Mouse (Mus musculus): ENCODE results near the gene Tspan18. TPM values are rescaled to one million over a fixed set of nuclear protein-coding genes. Genes with fewer than 3 reads are reported as not detected.

Tspan18 gene
- total RNA-seq, 2 experiments from 2014 or later: 94.2 to 94.6 TPM

DNA sequence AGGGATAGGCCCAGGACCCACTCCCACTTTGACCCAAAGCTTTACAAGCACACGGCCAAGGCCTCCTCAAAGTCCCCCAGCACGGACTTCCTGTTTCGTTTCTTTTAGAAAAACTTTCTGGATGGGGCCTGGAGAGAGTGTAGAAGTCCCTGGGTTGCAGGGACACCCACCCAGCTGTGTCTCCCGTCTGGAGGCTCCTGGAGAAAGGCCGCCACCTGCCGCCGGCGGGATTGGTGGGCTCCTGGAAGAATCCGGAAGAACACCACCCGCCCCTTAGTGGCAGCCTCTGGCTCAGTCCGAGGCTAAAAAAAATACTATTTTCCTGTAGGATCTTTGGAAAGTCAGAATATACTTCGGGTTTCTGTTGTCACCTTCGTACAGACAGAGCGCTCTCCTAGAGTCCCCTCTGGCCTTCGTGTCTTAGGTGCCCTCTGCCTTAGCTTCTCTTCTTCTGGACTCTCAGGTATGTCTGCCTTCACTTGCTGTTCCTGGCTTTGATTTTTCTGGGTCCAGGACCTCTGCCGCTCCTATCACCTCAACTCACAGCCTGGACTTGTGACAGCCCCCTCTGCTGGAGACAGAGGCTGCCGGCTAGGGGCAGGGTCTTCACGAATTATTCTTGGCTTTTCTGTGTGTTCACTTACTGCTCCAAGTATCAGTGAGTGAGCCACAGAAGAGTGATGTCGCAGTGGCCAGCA is 145.4 kb downstream of the Tspan18 start:
- no peak for DNase-seq (ENCODE audit: low spot score in 2 of 2)

DNA sequence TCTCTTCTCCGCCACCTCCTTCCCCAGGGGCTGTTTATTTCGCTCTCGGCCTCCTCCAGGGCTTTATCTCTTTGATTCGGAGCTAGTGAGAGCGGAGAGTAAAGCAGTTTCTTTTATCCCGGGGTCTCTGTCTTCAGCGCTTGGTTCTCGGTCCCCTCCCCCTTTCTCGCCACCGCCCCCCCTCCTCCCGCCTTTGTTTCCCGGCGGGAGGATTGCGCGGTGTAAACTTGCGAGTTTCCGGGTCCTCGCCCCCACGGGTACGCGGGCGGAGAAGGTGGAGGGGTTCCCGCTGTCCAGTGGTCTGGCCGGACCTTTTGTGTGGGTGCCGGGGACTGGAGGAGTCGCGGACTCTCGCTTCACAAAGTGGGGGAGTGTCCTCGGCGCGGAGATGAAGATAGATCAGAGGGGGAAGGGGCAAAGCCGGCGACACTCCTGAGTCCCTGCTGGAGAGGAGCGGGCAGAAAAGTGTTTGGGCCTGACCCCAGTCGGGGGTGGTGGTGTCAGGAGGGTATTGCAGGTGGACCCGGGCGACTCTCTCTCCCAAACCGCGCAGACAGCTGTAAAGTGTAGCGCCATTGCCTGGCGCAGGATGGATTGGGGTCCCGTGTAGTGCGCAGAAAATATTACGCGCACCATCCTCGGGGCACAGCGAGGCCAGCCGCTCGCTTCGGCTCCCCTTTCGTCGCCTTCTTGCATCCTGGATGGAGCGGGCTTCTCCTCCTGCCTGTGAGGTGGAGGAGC is 146.1 kb downstream of the Tspan18 start:
- DNase-seq (ENCODE audit: low spot score in 2 of 2): no peak

DNA sequence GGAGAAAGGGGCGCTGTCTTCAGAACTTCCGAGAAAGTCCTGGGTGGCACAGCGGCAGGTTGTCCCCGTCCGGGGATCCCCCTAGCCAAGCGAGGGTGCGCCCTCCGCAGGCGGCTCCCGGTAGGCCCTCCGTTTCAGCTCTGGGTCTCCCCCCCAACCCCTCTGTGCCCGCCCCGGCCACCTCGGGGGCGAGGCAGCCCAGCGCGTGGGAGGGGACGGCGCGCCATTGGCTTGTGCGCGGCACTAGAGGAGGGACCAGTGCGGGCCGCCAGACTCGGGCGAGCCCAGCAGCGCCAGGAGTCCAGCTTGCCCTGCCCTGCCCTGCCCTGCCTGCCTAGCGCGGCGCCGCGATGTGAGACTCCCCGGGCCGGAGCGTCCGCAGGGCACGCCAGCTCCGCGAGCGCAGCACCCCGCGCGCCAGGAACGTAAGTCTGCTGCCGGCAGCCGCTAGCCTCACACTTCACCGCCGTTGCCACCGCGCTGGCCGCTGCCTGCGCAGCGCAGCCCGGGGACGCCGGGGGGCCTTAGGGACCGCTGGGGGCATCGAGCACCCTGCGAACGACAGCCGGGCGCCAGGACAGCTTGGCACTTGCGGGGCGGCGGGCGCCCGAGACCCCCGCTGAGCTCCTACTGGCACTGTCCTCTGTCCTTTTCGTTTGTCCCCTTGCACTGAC is 146.8 kb downstream of the Tspan18 start, which contains the start of gene Trp53i11:
Trp53i11 (plus strand) TSS at position 226 of the 674 bp plus-strand sequence.
- peak; percentile 88 to 91 for DNase-seq (ENCODE audit: low spot score in 2 of 2)

DNA sequence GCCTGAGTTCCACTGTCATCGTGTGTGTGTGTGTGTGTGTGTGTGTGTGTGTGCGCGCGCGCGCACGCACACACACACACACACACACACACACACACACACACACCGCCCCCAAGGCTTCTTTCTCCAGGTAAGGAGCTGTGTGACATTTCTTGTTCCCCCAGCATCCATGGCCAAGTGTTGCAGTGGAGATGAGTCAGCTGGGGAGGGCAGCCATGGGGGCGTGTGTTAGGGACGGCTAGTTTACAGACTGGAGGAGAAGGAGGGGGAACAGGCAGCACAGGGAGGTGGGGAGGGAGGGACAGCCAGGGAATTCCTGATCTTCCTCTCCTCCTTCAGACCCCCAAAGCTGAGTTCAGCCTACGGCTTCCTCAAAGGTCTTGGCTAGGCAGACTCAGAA is 151.4 kb downstream of the Tspan18 start:
- no peak for DNase-seq (ENCODE audit: low spot score in 2 of 2)

DNA sequence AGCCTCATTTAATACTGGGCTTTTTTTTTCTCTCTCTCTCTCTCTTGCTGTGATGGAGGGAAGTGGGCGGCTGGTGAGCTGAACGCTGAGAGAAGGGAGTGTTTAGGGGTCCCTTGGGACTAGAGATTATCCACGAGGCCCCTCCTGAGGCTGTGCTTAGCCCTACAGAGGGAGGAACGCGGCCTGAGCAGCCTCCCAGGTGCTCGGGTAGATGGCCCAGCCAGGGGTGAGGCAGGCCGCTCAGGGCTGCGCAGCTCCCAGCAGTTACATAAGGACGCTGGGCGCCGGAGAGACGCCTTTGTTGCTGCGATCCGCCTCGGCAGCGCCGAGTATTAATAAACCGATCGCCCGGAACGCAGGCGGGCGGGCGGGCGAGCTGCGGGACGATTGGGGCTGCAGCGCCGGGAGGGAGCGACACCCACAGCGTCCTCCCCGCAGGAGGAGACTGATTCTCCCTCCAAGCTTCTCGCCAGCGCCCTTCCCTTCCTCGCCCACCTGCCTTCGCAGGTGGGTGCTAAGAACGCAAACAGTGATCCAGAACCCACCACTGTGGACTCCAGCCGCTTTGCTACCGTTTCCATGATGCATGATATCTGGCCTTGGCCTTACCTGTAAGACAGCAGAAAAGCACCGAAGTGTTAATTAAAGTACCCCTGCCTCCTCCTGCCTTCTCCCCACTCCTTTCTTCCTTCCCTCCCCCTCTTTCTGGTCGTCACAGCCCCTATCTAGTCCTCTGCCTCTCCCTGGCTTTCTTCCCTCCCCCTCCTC is 154.0 kb downstream of the Tspan18 start:
- no peak for DNase-seq (ENCODE audit: low spot score in 2 of 2)

DNA sequence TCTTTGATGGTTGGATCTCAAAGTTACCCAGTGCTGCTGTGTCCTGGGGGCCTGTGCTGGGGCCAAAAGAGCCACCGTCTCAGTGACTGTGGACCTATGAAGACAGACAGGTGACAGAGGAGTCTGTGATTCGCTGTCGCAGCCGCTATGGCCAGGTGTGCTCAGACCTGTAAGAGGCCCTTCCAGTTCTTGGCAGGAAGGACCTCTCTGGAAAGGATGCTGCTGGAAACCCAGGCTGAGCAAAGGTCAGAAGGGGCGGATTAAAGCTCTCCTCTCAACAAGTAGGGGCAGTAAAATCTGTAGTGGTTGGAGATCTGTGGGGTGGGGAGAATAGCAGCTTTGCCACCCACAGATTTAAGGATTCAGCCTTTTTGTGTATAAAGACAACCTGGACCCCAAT is 154.7 kb downstream of the Tspan18 start:
- DNase-seq (ENCODE audit: low spot score in 2 of 2): no peak

DNA sequence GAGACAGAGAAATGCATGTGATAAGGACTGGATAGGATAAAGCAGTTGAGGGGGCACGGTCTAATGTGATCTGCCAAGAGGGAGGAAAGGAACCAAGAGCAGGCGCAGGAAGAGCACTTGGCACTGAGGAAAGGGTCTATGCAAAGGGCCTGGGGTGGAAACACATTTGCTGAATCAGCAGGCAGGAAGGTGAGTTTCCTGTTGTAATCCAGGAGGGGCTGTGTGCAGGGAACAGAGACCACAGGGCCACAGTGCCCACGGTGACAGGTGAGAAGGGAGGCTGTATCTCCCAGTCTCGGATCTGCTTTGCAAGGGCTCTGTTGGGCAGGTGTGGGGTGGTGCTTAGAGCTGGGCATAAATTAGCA is 156.0 kb downstream of the Tspan18 start:
- DNase-seq (ENCODE audit: low spot score in 2 of 2): no peak

DNA sequence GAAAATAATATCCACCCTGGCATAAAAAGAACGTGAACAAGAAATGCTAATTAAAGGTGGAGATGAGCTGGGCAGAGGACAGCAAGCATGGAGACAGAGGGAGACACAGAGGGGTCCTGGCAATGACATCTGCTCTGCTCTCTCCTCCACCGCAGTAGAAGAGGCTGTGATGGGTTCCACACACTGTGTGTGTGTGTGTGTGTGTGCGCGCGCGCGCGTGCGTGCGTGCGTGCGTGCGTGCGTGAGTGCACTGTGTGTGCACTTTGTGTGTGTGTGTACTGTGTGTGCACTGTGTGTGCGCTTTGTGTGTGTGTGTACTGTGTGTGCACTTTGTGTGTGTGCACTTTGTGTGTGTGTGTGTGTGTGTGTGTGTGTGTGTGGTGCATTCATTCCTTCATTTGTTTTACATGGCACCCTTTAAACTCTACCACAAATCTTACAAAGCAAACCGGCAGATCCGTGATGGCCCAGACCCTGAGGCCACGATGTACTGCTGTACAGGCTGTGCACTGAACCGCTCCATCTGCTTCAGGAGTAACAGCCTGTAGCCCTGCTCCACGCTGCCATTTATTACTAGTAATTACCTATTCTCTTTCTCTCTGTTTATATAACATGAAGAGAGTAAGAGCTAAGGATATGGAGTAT is 156.5 kb downstream of the Tspan18 start:
- DNase-seq (ENCODE audit: low spot score in 2 of 2): no peak

DNA sequence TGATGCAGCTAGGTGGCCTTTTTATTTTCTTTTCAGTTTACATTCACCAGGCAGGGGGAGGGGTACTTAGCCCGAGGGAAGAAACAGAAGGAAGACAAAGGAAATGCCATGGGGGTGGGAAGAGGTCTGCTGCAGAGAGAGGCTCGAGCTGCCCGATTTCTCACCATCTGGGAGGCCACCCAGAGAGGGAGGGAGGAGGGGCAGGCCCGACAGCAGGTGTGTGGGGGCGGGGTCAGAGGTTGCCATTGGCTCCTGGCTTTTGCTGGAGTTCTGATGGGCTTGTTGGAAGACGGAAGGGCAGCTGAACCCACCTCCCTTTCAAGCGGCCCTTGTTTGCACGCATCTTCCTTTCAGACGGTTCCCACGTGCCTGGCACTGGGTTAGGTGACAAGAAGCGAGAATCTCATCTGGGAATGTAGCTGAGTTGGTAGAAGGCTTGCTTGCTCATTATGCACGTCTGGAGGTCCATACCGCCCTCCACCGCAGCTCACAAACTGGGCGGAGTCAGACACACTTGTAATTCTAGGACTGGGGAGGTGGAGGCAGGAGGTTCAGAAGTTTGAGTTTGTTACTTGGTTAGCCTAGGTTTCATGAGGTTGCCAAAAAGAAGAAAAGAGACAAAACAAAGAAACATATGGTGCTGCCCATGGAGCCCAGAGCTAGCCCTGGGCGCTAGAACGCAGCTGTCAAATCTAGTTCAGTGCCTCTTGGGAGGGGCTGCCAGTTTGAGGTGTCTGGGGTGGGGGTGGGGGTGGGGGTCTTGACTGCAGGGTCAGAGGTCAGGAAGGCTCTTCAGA is 157.2 kb downstream of the Tspan18 start:
- DNase-seq (ENCODE audit: low spot score in 2 of 2): no peak

DNA sequence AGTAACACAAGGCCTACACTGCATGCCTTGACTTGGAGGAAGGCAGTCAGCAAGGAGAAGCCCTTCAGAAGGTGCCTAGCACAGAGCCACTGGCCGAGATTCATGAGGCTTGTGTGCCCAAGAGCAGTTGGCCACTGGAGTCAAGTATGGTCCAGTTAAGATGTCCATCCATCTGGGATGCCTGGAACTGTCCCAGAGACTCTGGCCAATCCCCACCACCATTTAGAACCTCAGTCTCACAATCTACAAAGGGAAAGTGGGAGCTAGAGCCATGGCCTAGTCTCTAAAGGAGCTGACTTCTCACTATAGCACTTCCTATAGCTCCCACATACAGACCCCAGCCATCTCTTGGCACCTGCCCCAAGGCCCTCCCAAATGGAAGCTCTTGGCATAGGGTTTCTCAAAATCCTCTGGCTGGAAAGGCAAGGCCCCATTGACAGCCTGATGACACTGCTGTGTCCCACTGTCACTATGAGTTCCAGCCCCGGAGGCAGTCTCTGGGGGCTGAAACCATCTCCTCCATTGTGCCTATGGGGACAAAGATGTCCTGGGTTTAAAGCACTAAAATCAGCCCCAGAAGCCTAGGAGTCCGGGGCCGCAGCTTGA is 158.0 kb downstream of the Tspan18 start:
- DNase-seq (ENCODE audit: low spot score in 2 of 2): no peak

DNA sequence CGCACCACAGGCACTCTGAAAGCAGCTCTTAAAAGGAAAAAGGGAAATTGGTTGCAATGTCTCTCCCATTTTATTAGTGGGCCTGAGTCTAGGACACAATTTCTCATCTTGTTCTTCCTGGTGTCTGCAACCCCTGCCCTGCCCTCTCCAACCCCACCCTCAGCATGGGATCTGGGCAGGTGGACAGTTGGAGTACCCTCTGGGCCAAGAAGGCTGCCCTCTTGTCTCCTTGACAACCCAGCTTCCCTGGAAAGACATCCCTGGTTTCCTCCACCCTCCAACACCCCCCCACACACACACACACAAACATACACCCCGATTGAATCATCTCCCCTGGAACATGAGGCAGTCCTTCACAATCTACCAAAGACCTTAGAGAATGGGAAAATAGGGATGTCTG is 158.6 kb downstream of the Tspan18 start:
- no peak for DNase-seq (ENCODE audit: low spot score in 2 of 2)

DNA sequence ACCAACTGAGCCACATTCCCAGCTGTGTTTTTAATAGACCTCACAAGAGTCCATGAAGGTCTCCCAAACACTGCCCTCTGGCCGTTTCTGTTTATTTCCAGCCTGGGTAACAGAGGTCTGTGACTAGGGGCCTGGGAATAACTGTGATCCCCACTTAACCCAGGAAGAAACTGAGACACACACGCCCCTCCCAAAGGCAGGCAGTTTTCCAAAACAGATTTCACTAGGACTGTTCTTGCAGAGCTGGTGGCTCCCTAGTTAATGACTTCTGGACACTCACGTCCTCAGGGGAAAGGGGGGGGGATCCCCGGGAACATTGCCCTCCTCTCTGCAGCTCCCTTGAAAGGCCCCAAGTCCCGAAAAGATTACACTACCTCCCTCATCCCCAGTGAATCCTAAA is 159.0 kb downstream of the Tspan18 start:
- DNase-seq (ENCODE audit: low spot score in 2 of 2): no peak

DNA sequence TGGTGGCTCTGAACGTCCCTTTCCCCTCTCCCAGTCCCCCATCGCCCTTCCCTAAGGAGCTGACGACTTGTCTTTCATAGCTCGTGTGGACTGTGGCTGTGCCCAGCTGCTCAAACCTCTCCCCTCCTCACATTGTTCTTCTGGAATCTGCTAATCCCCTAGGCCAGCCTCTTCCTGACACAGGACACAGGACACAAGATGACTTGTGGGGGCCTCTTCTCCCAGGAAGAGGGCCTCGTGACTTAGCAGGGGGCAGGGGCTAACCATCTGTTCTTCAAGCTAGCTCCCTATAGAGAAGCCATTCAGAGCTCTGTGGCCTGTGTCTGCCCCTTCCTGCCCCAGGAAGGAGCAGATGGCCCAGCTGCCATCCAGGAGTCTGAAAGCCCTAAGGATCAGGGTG is 160.1 kb downstream of the Tspan18 start:
- no peak for DNase-seq (ENCODE audit: low spot score in 2 of 2)

DNA sequence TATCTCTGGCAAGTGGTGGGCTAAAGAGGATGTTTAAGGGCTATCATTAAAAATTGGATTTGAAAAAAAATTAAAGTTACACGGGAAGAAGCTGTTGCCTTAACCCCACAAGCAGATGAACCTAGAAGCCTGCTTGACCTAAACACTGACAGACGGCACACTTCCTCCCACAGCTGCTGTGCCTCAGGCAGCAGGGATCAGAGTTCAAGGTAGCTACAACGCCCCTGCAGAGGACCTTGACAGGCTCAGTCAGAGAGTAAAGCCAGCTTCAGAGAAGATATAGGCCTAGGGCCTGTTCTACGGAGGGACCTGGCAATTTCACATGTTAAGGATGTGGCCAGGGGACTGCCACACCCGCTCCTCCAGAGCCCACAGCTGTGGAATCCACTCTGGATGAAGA is 161.8 kb downstream of the Tspan18 start:
- DNase-seq (ENCODE audit: low spot score in 2 of 2): no peak

DNA sequence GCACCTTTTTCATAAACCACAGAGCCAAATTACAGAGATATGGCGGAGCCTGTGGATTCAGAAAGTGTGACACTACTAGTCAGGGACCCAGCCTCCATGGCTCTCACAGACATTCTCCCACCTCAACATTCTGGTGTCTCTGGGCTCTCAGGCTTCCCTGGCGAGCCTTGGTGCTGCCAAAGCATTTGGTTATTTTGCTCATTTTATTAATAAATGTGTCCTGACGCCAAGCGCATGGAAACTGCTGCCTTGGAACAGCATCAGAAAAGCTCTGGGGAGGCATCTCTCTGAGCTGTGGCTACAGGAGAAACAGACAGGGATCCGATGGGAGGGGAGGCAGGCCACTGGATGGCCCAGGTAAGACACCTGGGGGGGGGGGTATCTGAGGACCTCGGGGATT is 162.4 kb downstream of the Tspan18 start:
- DNase-seq (ENCODE audit: low spot score in 2 of 2): no peak

DNA sequence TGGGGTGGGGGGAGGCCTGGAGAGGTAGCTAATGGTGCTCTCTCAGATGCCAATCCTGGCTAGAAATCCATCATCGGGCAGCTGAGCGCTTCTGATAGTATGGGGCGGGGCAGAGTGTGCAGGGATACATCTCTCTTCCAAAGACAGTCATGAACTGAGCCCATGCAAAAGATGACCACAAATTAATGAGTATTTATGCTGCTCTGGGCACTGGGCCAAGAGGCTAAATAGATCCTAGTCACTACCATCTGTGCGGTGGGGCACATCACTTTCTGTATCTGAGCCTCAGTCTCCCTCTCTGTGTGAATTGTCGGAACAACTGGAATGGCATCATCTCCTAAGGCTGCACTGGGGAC is 163.5 kb downstream of the Tspan18 start:
- no peak for DNase-seq (ENCODE audit: low spot score in 2 of 2)

DNA sequence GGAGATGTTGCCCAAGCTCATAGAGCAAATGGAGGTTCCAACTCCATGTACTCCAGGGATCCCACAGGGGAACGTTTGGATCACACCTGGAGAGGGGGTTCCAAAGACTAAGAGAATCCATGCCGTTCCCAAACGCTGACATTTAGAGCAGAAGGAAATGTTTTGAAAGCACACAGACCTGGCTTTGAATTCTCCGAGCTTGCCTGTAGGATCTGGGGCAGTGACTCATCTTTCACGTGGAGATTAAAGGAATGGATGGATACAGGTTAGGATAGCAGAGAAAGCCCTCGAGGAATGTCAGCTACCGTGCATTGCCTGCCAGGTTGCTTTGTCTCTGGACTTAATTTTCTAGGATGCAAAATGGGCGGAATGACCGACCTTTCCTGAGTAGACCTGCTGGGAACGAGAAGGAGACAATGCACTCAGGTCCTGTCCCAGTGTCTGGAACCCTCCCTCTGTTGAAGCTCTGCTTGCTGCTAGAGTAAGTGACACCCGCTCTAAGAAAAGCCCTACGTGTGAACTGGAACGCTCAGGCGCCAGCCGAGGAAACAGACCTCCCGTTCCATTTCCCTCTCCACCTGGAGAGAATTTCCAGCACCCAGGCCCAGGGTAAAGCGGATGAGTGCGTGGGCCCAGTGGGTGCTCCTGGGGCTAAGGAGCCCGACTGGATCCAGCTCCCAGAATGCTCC is 164.0 kb downstream of the Tspan18 start:
- no peak for DNase-seq (ENCODE audit: low spot score in 2 of 2)

DNA sequence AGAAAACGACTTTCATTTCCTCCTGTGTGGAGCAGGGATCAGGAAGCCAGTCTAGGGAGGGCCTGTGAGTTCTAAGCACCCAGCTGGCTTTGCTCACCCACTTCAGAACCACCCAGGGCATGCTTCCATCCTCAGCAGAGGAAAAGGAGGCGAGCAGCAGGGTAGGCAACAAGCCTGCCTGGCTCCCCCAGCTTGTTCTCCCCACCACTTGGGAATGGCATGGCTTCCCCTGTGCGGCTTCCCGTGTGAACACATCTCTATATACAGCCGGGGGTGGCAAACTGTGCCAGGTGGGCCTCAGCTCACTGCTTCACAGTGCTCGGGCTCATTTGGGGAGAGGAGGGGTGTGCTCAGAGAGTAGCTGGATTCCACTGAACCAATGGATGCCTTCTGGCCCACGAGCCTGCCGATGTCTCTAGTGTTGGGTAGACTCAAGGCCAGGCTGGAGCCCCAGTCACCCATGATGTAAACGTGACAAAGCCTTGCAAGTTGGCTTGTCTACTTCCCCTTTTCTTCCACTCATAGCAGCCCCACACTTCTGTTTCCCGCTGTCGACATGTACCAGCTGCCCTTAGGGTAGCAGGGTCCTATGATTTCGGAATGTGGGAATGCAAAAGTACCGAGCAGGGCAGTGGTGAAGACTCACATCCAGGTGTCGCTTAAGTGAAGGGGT is 167.4 kb downstream of the Tspan18 start:
- no peak for DNase-seq (ENCODE audit: low spot score in 2 of 2)

DNA sequence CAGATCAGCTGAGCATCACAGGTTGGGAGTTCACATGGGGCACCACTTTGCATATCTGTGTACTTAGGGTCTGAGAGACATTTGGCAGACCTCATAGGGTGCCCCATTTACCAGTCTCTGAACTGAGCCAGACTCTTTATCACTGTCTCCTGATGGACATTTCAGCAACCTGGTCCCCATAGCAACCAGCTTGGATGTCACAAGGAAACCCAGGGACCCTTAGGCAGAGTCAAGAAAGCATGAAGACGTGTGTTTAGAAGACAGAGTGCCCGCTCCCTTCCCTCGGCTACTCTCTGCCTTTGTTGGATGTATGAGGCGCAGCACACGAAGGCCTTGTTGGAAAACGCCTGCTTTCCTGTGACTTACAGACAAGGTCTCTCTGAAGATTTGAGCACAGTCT is 168.0 kb downstream of the Tspan18 start:
- DNase-seq (ENCODE audit: low spot score in 2 of 2): no peak
